Mouse (Mus musculus) MEL-GATA-1-ER (cell line): ENCODE results near the gene Ppp1r35.

Source experiments
- DNase-seq: peaks from one replicate; pipeline ENCODE4 v3.0.0-alpha.2; 2012; ENCODE audit warnings: low read depth; ENCODE audit errors: extremely low read depth

Ppp1r35 gene

DNA sequence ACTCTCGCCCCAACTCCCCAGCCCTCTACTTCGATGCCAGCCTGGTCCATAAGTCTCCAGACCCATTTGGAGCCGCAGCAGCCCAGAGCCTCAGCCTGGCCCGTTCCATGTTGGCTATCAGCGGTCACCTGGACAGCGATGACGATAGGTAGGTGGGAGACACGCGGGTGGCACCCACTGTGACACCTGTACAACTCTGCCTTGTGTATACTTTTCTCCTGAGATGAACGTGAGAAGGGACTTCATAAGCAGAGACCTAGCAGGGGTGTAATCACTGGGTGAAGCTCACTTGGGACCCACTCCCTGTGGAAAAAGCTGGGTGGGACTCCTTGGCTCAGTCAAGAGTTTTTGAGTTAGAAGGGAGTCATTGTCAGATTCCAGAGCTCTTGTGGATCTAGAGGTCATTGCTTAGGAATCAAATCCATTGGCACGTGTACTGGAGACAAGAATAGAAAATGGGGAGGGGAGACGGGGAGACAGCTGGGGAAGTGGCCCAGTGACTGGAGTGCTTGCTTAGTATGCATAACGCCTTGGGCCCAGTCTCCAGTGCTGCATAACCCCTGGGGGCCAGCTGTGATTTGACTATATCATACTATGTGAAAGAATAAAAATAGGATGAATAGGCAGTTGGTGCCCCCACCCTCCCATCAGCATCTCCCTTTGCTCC is 27.3 kb upstream of the Ppp1r35 start:
- DNase-seq, result no peak

DNA sequence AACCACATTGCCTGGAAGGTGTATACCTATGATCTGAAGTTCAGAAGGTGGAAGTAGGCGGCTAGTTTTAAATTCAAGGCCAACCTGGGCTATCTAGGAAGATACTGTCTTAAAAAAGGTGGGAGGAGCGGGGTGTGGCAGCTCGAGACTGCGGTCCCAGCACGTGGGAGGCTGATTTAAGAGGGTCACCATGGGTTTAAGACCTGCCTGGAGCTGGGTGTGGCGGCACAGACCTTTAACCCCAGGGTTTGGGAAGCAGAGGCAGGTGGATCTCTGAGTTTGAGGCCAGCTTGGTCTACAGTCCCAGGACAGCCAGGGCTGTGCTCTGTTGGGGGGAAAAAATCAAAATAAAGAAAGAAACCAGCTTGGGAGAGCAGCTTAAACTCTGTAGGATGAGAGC is 26.7 kb upstream of the Ppp1r35 start:
- no peak for DNase-seq

DNA sequence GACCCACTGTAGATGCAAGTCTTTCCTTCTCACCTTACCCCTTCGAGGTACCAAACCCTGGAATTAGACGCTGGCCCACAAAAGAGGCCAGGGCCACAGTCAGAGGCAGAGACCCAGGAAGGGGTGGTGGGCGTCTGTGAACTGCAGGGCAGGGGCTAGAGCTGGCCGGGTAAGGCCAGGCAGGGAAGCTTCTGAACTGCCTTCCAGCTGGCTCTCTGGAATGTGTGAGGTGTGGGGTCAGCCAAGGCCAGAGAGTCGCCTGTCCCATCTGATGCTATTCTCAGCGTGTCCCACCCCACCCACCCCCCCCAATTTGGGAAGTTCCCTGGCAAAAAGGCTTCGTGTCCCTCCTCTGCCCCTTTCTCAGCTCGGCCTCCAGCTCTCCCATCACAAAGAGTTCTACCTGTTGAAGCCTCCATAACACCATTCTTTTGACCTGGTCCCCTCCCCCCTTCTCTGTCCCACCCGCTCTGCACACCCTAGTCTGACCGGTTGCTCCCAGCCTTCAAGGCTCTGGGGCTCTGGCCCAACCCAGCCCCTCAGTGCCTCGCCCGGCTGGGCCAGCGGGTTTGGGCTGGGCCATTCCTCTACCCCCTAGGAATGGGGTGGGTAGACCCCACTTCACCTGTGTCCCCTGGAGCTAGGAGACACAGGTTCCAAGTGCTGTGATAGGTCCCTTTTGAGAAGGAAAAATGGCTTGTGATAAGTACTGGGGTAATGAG is 25.4 kb upstream of the Ppp1r35 start:
- no peak for DNase-seq

DNA sequence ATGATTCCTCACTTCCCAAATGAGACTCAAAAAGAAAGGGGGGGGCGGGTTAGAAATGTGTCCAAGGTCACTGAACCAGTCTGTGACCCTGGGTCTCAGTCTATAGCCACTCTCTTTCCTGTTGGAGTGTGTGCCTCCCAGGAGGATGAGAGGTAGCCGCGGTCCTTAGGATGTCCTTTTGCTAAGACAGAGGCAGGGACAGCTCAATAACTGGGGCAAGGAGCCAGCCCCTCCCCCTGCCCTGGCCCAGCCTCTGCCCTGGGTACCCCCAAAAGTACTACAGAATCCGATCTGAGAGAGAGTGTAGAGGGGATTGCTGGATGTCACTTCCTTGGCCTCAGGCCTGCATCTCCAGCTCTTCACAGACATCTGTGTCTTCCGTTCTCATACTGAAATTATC is 23.2 kb upstream of the Ppp1r35 start:
- DNase-seq, result no peak

DNA sequence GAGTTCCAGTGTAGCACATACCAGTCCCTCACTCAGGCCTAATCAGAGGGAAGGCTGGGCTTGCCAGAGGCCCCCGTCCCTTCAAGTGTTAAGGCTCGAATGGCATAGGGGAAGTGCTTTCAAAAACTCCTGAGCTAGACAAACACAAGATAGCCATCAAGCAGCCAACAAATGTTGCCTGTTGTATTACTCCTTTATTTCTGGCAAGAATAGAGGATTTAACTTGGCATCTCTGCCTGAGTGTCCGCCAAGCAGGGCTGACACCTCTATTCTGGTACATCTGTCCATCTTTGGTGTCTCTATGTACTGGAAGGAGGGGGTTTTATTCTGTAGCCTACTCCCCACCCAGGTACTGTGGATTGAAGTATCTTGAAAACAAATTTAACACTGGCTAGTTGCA is 22.5 kb upstream of the Ppp1r35 start:
- no peak for DNase-seq

DNA sequence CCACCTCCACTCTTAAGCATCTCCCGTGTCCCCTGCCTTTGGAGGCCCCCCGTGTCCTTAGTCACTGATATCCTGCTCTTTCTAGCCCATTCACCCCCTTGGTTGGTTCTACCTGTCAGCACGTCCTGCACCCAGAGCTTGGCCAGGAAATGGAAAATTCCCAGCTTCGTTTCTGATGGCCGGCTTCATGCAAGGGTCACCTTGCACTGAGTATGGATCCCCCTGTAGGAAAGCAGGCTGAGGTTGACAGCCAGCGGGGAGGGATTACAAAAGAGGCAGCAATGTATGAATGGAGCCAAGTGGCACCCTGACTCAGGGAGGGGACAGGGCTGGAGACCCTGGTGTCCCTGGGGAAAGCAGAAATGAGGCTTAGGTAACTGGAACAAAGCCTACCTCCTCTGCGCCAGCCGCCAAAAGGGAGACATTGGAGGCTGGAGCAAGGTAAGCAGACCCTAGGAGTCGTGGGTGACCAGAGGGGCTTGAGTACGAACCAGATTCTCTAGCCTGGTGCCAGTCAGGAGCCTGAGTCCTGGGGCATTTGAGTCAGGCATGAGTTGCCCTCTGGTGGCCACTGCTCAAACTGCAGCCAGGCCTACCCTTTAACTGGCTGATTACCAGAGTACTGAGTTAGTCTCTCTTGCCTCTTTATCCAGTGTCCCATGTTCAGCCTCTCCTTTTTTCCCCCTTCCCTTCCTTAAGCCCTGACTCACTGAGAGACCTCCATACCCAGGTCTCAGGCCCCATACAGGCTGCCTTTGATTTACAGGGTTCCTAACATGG is 21.6 kb upstream of the Ppp1r35 start:
- no peak for DNase-seq

DNA sequence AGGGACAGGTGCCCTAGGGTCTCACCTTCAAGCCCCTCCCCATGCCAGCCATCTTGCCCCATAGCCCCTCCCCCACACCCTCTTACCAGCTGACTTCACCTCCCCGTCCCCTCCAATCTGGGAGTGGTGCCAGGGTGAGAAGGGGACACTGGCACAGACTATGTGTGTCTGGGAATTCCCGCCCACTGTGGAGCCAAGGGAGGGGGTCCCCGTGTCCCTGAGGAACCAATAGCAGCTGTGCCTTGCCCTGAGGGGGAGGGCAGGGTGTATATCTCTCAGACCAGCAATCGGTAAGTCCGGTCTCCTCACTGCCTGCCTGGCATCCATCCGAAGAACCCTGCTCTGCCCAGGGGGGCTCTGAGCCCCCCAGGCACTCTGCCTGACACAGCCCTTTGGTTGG is 20.8 kb upstream of the Ppp1r35 start:
- DNase-seq, result no peak

DNA sequence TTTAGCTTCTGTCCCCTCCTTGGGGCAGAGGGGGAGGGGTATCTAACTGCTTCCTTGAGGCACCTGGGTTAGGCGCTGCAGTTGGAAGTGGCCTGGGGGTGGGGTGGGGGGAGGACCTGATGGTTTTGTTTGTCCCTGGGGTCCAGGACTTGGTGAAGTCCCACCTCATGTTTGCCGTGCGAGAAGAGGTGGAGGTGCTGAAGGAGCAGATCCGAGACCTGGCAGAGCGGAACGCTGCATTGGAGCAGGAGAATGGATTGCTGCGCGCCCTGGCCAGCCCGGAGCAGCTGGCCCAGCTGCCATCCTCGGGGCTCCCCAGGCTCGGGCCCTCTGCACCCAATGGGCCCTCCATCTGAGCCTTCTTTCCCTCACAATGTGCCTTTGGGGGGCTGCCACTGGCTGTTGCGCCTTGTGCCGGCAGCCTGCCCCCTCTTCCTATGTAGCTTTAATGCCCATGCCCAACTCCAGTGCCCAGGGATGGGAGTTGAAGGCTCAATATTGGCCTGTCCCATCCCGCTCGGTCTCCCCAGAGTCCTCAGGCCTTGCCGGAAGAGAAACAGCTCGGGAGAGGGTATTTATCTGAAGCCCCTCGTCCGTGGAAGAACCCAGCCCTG is 19.6 kb upstream of the Ppp1r35 start:
- no peak for DNase-seq

DNA sequence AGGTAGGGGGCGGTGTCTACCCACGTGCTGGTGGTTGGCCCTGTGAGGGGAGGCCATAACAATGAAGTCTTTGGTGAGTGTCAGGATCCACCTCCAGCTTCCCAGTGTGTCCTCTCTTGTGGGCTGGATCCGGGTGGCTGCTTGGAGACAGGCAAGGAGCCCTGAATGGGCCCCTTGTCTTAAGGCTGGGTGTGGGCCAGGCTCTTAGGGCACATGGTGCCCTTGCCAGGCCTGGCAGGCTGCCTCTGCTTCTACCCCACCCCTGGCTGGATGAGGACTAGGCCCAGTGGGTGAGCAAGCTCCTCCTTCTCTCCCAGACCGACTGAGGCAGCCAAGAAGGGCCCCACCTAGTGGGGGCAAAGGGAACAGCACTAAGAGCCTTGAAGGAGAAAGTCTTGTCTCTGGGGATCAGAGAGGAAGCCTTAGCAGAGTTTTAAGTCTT is 18.7 kb upstream of the Ppp1r35 start:
- no peak for DNase-seq

DNA sequence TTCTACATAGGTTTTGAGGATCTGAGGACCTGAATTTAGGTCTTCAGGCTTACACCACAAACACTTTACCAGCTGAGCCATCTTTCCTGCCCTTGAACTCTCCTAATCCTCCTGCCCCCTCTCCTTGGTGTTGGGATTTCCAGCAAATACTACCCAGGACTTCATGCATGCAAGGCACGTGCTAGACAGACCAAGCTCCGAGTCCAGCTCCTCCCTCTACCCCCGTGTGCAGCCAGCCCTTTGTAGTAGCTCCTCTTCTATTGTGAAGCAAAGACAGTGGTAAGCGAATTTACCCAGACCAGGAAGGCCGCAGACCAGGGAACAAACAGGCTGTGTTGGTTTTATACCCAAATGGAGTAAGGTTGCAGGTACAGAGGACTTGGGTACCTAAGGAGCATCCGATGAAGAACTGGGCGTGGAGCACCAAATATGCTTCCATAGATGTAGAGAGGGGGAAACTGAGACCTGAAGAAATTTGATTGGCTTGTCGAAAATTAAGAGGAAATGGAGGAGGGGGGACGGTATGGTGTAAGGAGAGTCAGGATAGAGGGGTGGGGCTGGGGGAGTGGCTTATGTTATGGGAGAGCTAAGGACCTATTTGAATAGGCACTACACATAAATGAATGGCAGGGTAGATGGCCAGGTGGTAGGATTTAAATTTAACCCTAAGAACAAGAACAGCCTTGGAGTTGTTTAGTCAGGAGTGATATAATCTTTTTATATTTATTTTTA is 13.9 kb upstream of the Ppp1r35 start:
- no peak for DNase-seq

DNA sequence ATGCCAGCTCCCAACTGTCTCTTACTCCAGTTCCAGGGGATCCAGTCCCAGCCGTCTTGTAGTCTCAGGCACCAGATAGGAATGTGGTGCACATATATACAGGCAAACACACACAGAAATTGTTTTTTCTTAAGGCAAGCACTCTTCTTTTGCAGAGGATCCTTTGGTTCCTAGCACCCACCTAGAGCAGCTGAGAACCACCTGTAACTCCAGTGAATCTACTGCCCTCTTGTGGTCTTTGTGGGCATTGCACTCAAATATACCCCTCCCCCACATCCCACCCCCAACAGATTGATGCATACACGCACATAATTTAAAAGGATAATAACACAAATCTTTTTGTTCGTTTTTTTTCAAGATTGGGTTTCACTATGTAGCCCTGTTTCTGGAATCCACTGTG is 12.4 kb upstream of the Ppp1r35 start:
- no peak for DNase-seq

DNA sequence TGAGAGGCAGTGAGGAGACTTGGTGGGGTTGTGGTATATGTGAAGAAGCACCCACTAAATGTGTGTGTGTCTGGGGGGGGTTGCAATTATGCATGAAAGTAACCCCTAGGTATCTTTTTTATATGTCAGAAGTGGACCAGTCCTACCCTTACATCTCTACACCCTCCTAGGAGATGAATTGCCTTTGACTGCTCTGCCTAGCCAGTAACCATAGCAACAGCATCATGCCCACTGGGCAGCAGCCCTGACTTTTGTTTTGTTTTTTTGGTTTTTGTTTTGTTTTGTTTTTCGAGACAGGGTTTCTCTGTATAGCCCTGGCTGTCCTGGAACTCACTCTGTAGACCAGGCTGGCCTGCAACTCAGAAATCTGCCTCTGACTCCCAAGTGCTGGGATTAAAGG is 10.2 kb upstream of the Ppp1r35 start:
- no peak for DNase-seq

DNA sequence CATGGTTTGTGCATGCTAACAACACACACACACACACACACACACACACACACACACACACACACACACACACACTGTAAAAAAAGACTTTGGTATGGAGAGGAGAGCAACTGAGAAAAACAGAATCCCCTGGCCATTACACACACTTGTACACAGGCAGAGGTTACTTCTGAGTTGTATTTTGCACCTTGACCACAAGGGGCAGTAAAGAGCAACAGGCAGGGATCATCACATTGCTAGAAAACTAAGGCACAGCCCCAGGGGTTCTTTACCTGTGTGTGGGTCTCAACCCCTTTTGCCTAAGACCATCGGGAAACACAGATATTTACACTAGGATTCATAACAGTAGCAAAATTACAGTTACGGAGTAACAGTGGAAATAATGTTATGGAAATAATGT is 7.9 kb upstream of the Ppp1r35 start:
- no peak for DNase-seq

DNA sequence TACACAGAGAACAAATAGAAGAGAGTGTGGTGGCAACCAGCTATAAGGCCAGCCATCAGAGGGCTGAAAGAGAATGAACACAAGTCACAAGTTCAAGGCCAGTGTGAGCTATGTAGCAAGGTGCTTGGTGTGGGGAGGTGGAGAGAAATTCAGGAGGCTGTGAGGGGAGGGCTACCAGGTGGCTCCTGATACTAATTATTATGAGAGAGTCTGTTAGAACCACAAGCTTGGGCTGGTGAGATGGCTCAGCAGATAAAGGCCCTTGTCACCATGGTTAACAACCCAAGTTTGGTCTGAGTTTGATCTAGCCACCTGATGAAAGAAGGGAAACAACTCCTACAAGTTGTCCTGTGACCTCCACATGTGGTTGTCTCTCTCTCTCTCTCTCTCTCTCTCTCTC is 5.9 kb upstream of the Ppp1r35 start:
- no peak for DNase-seq

DNA sequence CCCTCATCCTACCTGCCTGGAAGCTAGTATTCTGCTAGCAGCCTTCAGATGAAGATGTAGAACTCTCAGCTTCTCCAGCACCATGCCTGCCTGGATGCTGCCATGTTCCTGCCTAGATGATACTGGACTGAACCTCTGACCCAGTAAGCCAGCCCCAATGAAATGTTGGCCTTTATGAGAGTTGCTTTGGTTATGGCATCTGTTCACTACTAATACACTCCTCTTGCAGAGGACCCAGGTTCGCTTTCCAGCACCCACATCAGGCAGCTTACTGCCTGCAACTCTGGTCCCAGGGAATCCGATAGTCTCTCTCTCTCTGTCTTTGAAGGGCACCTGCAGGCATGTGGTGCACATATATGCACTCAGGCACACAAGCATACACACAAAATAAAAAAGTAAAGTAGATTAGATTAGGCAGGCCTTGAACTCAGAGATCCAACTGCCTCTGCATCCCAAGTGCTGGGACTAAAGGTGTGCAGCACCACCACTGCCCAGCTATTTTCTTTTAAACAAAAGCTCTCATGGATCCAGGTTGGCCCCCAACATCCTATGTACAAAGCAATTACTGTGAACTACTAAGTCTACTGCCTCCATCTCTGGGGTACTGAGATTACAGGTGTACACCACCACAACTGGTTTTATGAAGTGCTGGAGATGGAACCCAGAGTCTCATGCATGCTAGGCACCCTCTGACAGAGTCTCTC is 2.9 kb upstream of the Ppp1r35 start:
- no peak for DNase-seq

DNA sequence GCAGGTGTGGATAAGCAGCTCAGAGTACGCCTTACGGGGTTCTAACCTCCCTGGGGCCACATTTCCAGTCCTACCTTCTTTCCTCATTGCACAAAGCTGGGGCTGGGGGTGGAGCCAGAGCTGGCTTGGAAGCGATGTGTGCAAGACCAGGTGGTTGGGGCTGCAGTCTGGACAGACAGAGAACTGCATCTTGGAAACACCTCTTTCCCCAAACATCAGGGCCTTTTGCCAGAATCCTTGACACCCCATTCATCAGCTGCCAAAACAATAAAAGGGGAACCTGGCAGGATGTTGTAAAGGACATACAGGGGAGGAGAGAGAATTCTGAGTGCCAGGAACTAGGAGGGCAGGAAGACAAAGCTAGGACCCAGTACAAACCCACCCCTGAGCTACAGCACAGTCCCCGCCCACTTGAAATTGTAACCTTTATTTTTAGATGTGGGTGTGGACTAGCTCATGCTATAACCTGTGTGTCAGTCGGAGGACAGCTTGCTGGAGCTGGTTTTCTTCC is 2.2 kb upstream of the Ppp1r35 start:
- no peak for DNase-seq

DNA sequence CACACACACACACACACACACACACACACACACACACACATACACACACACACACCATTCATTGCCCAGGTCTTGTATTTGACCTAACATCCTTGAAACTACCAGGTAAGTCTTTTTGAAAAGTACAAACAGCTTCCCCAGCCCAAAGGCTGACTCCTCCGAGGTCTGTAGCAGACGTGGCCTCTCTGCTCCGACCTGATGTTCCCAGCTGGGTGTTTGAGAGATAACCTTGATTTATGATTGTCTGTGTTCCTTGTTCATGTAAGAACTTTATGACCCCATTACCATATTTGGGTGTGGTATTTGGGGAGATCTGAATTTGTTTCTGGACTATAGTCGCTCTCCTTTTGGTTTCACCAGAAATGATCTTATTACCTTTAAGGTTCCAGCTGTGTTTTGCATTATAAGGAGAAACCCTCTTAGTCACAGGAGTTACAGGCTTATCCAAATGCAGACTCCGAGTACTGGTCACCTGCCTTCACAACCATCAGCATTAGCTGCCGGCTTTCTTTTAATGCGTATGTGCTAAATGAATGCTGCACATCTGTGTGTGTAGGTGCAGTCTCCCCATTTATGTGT is 1.3 kb upstream of the Ppp1r35 start:
- no peak for DNase-seq

DNA sequence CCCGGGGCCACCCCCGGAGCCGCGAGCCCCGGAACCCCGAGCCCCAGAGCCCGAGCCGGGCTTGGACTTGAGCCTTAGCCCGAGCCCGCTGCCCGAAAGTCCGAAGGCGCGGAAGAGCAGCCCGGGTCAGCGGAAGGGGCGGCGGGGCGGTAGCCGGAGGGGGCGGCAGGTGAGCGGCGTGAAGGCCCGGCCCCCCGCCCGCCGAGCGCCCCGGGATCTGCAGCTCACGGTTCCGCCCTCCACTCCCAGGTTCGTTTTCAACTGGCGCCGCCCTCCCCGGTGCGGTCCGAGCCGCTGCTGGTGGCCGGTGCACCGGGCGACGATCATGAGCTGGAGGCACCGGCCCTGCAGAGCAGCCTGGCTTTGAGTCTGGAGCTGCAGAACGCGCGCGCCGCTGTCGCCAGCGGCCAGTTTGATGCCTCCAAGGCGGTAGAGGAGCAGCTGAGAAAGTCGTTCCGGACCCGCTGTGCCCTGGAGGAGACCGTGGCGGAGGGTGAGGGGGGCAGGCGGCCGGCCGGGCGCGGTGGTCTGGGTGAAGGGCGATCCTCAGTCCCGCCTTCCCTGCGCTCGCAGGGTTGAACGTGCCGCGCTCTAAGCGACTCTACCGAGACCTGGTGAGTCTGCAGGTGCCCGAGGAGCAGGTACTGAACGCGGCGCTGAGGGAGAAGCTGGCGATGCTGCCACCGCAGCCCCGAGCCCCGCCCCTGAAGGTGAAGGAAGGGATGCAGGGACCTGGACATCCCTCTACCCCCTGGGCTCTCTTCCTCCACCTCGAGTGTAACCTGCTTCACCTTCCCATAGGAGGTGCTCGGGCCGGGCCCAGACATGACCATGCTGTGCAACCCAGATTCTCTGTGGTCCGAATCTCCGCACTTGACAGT is 644 bp downstream of the Ppp1r35 start:
- no peak for DNase-seq

DNA sequence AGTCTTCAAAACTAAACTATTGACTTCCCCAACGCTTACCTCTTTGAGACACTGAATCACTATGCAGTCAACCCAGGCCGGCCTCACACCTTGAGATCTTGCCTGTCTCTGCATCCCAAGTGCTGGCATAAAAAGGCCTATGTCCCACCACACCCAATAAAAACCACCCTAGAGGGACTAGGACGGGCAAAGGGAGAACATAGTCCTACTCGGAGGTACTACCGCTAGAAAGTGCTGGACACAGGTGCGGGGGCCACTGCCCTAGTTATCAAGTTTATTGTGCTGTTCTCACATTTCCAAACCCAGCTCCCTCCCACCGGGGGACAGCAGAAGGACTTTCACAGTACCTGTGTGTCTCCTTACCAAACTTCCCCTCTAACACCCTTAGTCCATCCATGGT is 3.0 kb downstream of the Ppp1r35 start:
- DNase-seq, result no peak
